Mouse (Mus musculus): ENCODE data around the gene Tspan4.
A peak's percentile ranks its signal among the peaks of the same experiment; 100 is the strongest.
"Not testable (repeated sequence)": the region's sequence is repeated elsewhere in the genome, so short reads cannot be mapped to it uniquely, and the experiment has no call there.

Gene Tspan4

GRCm38 (mm10) chr7:141439140-141439679, 35.8 kb upstream of the Tspan4 start:
- DNase-seq (ENCODE audit: low spot score), result no peak

DNA sequence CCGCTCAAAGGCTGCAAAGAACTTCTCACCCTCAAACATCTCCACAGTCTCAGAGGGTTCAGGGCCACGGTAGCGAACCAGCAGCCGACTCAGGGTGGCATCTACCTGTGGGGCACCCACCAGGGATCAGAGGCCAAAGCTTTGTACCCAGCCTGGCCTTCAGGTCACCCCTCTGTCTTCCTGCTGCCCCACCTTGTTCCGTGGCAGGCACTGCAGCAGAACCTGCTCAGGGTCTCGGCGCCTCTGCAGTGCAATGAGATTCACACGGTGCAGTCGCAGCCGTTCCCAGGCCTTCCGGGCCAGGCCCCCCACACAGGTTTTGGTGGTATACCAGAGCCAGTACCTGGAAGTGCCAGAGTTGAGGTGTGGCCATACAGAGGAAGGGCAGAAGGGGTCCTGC, 35.2 kb upstream of the Tspan4 start:
- no peak for DNase-seq (ENCODE audit: low spot score)

- DNase-seq (ENCODE audit: low spot score), result no peak
Observed at GRCm38 (mm10) chr7:141440613-141441012, 34.4 kb upstream of the Tspan4 start.

DNA sequence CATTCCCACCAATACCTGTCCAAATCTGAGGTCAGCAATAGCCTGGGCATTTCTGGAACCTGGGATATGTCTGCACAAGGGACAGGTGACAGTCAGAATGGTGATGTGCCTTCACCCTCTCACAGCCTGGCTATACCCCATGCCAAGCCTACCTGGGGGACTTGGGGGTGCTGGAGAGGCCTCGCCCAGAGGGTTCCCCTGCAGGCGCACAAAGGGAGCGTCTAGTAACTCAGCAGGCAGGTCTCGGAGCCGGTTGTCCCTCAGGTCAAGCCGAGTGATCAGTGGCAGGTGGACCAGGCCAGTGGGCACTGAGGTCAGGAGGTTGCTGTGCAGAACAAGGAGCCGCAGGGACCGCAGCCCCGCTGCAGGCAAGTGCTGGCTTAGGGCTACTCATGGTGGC, 33.6 kb upstream of the Tspan4 start:
- DNase-seq (ENCODE audit: low spot score), result no peak

- DNase-seq (ENCODE audit: low spot score), result no peak
Observed at GRCm38 (mm10) chr7:141442199-141442598, 32.8 kb upstream of the Tspan4 start.

DNA sequence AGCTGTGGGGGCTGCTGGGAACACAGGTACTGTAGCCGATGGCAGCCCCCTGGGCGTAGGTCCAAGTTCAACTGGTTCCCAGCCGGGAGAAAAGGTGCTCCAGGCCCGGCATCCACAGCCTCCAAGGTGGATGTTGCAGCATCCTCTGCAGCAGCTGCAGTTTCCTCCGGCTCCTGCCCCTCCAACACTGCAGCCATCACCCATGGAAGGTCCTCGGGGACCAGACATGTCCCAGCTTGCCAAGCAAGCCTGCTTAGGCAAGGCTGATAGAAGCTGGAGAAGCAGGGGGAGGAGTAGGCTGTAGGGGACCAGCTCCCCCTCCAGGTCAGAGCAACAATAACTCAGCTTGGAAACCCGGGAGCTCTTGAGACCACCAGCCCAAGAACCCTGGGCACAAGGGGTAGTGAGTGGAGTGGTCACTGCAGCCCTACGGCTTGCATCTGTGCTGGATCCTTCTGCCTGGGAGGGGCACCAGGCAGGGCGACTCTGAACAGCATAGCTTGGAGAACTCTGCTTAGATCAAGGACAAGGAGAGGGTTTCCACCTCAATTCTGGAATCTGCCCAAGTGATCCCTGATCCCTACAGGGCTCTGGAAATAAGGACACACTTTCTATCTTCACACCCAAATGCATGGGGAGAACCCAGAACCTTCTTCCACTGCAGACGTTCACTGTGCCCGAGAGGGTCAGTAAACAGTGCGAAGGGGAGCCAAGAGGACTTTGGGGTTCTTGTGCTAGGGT, 31.8 kb upstream of the Tspan4 start:
- DNase-seq (ENCODE audit: low spot score), result no peak

GRCm38 (mm10) chr7:141443828-141444237, 31.2 kb upstream of the Tspan4 start, which contains the start of gene Pidd1:
TSS of gene Pidd1 (minus strand) at chr7:141444025.
- DNase-seq (ENCODE audit: low spot score), result no peak

- DNase-seq (ENCODE audit: low spot score), result not testable (repeated sequence)
Observed at GRCm38 (mm10) chr7:141446374-141446773, 28.7 kb upstream of the Tspan4 start.

DNA sequence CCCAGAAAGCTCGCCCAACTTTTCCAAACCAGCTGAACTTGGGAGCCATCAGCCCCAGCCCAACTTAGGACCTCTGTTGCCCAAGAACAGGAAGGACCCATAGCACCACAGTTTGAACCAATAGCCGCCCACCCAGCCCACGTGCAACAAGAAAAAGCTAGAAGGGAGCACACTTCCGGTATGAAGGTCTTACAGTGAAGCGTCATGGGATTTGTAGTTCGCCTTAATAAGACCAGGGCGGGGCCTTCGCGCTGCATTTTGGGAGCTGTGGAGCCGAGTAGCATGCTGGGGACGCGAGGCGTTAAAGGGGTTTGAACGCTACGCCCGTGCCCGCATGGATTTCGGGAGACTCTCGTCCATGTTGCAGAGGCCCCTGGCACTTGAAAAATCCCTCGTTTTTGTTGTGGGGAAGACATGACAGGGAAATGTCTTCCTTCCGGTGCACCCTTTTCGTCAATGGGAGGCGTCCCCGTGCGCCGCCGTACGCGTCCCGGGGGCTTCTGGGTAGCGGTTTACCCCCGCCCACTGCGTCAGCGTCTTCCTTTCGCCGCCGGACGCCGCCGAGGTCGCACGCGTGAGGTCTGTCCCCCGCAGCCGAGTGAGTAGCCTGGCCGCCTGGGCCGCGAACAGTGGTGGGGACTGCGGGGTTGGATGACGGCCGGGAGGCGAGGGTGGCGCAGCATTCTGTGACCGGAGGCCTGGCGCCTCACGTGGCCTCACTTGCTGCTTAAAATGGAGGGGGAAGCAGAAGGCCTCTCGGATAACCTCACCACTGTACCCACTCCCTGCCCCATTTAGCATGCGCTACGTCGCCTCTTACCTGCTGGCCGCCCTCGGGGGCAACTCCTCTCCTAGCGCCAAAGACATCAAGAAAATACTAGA, 27.7 kb upstream of the Tspan4 start, which contains the start of gene Rplp2:
Gene Rplp2, plus strand, starts transcription at position 261 of the 882 bp plus-strand sequence.
- DNase-seq (ENCODE audit: low spot score), result peak; percentile 87

DNA sequence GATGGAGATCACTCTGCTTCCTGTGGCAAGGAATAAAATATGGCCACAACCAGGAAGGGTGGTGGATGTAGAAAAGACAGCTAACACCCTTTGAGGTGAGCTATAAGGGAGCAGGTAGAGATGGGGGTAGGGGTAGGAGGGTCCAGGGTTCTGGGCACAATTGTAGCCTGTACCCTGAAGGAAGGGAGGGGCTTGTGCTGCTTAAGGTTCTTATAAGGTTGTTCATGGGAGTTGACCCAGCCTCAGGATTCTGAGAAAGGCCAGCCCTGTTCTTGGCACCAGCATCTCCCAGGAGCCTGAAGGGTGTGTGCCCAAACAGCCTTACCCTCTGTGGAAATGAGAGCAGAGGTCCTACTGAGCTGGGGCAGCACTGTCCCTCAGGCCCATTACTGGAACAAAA, 23.1 kb upstream of the Tspan4 start:
- no peak for DNase-seq (ENCODE audit: low spot score)

- DNase-seq (ENCODE audit: low spot score), result no peak
Observed at GRCm38 (mm10) chr7:141453636-141454035, 21.4 kb upstream of the Tspan4 start.

GRCm38 (mm10) chr7:141454967-141455551, 20.0 kb upstream of the Tspan4 start, which contains the start of gene Pnpla2:
TSS of gene Pnpla2 (plus strand) at chr7:141455198.
- DNase-seq (ENCODE audit: low spot score), result peak; percentile 85

DNA sequence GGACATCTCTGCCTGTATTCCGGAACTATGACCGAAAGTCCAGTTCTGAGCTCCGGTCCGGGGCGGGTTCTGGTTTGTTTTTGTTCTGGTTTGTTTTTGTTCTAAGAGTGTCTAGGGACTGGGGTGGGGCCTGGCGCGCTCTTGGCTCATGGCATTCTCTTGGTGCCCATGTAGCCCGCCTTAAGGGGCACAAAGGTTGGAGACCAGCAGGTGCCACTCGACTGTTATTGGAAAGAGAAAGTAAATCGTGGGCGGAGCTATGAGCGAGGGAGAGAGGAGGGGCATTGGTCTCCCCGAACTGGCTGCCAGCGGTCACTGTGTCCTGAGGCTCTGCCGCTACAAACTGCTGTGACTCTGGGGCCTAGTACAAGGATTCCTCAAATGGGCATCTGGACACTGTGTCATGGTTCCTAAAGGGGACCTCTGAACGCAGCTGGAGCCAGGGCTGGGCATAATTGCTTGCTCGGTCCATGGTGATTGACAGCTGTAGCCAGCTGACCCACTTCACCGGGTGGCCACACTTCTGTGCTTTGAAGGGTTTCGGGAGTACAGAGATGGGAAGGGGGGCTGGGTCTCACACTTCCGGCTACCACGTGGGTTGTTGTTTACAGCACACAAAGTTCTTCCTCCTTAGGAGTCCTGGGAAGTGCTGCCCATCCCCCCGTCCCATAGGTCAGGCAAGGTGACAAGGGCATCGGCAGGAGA, 19.3 kb upstream of the Tspan4 start:
- no peak for DNase-seq (ENCODE audit: low spot score)

DNA sequence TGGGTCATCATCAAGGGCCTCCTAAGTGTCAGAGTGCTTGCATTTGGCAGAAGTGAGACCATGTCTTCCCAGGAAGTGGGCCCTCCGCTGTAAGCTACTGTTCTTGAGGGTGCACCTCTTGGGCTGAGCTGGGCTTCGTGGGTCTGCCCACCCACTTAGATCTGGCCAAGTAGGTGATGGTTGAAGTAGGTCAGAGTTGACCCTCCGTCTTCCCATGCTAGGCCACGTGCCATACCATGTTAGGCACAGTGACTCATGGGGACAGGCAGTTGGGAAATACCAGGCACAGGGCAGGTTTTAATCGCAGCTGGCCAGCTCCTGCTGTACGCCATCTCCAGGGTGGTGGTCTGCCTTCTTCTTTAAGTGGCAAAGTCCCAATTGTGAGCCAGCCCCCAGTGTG, 18.3 kb upstream of the Tspan4 start:
- DNase-seq (ENCODE audit: low spot score), result no peak

GRCm38 (mm10) chr7:141457236-141457635, 17.8 kb upstream of the Tspan4 start:
- DNase-seq (ENCODE audit: low spot score), result no peak

- DNase-seq (ENCODE audit: low spot score), result no peak
Observed at GRCm38 (mm10) chr7:141457986-141458660, 16.9 kb upstream of the Tspan4 start.

GRCm38 (mm10) chr7:141458661-141459060, 16.4 kb upstream of the Tspan4 start:
- DNase-seq (ENCODE audit: low spot score), result no peak

DNA sequence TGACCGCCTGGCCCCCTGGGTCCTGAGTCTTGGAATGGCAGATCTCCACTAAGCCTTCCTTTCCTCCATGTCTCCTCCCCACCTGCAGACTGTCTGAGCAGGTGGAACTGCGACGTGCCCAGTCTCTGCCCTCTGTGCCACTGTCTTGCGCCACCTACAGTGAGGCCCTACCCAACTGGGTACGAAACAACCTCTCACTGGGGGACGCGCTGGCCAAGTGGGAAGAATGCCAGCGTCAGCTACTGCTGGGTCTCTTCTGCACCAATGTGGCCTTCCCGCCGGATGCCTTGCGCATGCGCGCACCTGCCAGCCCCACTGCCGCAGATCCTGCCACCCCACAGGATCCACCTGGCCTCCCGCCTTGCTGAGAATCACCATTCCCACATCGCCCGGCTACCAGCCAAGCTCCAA, 15.7 kb upstream of the Tspan4 start:
- no peak for DNase-seq (ENCODE audit: low spot score)

- no peak for DNase-seq (ENCODE audit: low spot score)
Observed at GRCm38 (mm10) chr7:141460001-141460390, 15.0 kb upstream of the Tspan4 start.

DNA sequence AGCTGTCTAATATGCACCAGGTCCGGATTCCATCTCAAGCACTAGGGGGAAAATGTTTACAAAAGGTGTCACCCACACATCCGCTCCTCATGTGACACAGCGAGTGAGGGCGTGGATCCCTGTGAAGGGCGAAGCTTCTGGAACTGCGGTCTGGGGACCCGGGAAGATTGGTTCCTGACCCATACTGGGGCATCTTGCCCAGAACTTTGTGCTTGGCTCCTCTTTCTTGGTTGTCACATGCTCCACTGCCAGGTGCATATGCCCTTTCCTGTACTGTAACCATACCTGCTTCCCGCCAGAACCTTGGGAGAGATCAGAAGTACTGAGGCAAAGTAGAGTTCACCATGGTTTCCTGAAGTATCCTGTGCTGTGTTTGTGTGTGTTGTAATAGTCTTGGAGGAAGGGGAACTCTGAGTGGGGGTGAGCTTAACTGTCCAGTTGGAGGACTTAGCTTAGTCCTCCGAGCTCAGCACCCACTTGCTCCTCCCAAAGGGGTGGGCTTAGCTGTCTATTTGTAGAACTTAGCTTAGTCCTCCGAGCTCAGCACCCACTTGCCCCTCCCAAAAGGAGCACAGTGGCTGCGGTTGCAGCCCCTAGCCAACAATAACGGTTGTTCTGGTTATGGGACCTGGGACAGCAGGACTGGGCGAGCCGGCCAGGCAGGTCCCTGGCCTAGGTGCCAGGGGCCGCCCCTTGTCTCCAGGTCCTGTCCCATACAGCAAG, 14.5 kb upstream of the Tspan4 start, which contains the start of gene Cracr2b:
Gene Cracr2b, plus strand, starts transcription at position 704 of the 723 bp plus-strand sequence.
- DNase-seq (ENCODE audit: low spot score), result no peak

All from ovary, postnatal 10 days (tissue).